Comparison of ENCODE assay signal across 11 mouse cellular contexts in genomic region chr9:115314556-115314955, GRCm38 (mm10). TPM values are rescaled to one million over a fixed set of nuclear protein-coding genes. Genes with fewer than 3 reads are reported as not detected.
A peak's percentile ranks its signal among the peaks of the same experiment; 100 is the strongest.
DNase-seq lines count a peak whose midpoint lies in the region; ATAC-seq lines count a peak whose summit lies in the region.
"Had no signal": no experiment of that assay in that cellular context is flagged by ENCODE, and none has a peak within 500 bp of the region (broad histone marks: within the 10 kb centered on the region; RNA-seq: fewer than 3 reads in every experiment).

No protein-coding gene starts in this region.

- no peak overlapping the region for H3K27ac ChIP-seq in heart, embryonic 15.5 days
- H3K27ac ChIP-seq in forebrain, embryonic 10.5 days, result peak overlapping the region; percentile 54; the same call in 1 of the 2 replicates
- H3K27ac ChIP-seq in limb, embryonic 12.5 days, result no peak overlapping the region

- no peaks in the 10 kb centered on the region for H3K27me3 ChIP-seq in heart, embryonic 15.5 days
- H3K27me3 ChIP-seq in forebrain, embryonic 10.5 days (ENCODE audit: poor library complexity, severe bottlenecking), result no peaks in the 10 kb centered on the region
- no peaks in the 10 kb centered on the region for H3K27me3 ChIP-seq in limb, embryonic 12.5 days
- H3K27me3 ChIP-seq: CH12.LX; megakaryocyte, embryonic 14.5 days had no signal

- H3K9me3 ChIP-seq in heart, embryonic 15.5 days (replicated peaks), result no peaks in the 10 kb centered on the region
- peaks cover 6% of the 10 kb centered on the region; the same call in 1 of the 2 replicates for H3K9me3 ChIP-seq in forebrain, embryonic 10.5 days
- 0 out of 2 replicates have a peak, but pooled peaks cover 8% of the 10 kb centered on the region for H3K9me3 ChIP-seq in limb, embryonic 12.5 days

- H3K4me2 ChIP-seq in heart, embryonic 15.5 days, result peak overlapping the region; percentile 37
- H3K4me2 ChIP-seq in limb, embryonic 12.5 days, result peak overlapping the region; percentile 32

- H3K4me3 ChIP-seq in heart, embryonic 15.5 days, result peak overlapping the region; percentile 20
- peak overlapping the region; percentile 18 for H3K4me3 ChIP-seq in forebrain, embryonic 10.5 days
- H3K4me3 ChIP-seq in limb, embryonic 12.5 days (replicated peaks), result no peak overlapping the region
- H3K4me3 ChIP-seq: megakaryocyte, embryonic 14.5 days had no signal

- intact Hi-C loops in heart, postnatal 36 days (cut with DNase I), result loop anchor here (5.0 kb wide), 1 partner anchor 388 kb away; no protein-coding TSS in a partner anchor
- intact Hi-C loops in left cerebral cortex, postnatal 4 days (cut with DNase I), result loop anchor here (5.0 kb wide), 1 partner anchor 728 kb away; no protein-coding TSS in a partner anchor

- H3K9ac ChIP-seq in heart, embryonic 15.5 days, result no peak overlapping the region
- H3K9ac ChIP-seq in limb, embryonic 12.5 days (replicated peaks), result no peak overlapping the region

- no peaks in the 10 kb centered on the region for H3K36me3 ChIP-seq in heart, embryonic 15.5 days
- no peaks in the 10 kb centered on the region for H3K36me3 ChIP-seq in forebrain, embryonic 10.5 days (replicated peaks)
- no peaks in the 10 kb centered on the region for H3K36me3 ChIP-seq in limb, embryonic 12.5 days

- DNase-seq in heart, postnatal 36 days, result no peak
- peak; percentile 47 for DNase-seq in forebrain, embryonic 10.5 days (ENCODE audit: extremely low spot score, low spot score)
- DNase-seq in neural tube, embryonic 10.5 days (ENCODE audit: extremely low spot score, low spot score), result peak; percentile 43
- DNase-seq in left cerebral cortex, adult 9 months (ENCODE audit: low spot score in 2 of 2), result no peak
- no peak for DNase-seq in left cerebral cortex, postnatal 4 days
- DNase-seq in gastrocnemius, postnatal 25 days, result no peak
- DNase-seq: thymus, adult 18-20 months had no signal

- ATAC-seq in heart, embryonic 15.5 days (replicated peaks; ENCODE audit: insufficient number of reproducible peaks, insufficient read depth, low FRiP score, low read depth), result no peak
- no peak for ATAC-seq in limb, embryonic 12.5 days (ENCODE audit: insufficient number of reproducible peaks, insufficient read depth, low FRiP score, low TSS enrichment, low read depth)

- 0 out of 2 replicates have a peak, but pooled peaks cover 4% of the 10 kb centered on the region for H3K4me1 ChIP-seq in heart, embryonic 15.5 days (replicated peaks)
- H3K4me1 ChIP-seq in forebrain, embryonic 10.5 days, result peaks cover 16% of the 10 kb centered on the region
- H3K4me1 ChIP-seq in limb, embryonic 12.5 days (replicated peaks), result no peaks in the 10 kb centered on the region; the same call in 1 of the 2 replicates

- WGBS in heart, embryonic 15.5 days, result 11% methylated on average over 10 of the region's 10 CpGs
- 14% methylated on average over 10 of the region's 10 CpGs for WGBS in forebrain, embryonic 10.5 days
- WGBS in limb, embryonic 12.5 days, result 11% methylated on average over 10 of the region's 10 CpGs

RNA-seq across cellular contexts. Expression of gene Stt3b, which starts 4.3 kb away (rescaled TPM):
- polyA plus RNA-seq in heart, embryonic 15.5 days (2015; fragmentation: Nextera tagmentation; extraction: Ambion mirVana), result 64.0 and 76.2 TPM in 2 replicates
- total RNA-seq in heart, postnatal 36 days (2021), result 10 to 100 TPM; 55.3 to 57.4 TPM
- polyA plus RNA-seq in forebrain, embryonic 10.5 days (2016; fragmentation: Nextera tagmentation; extraction: Ambion mirVana), result 85.5 and 86.8 TPM in 2 replicates
- 122 and 126 TPM in 2 replicates for polyA plus RNA-seq in limb, embryonic 12.5 days (2016; fragmentation: Nextera tagmentation; extraction: Ambion mirVana)
- 100 to 1,000 TPM; 110 to 112 TPM for total RNA-seq in left cerebral cortex, postnatal 4 days (2021)
- 10 to 100 TPM; 67.5 to 69.2 TPM for total RNA-seq in gastrocnemius, postnatal 25 days (2021)

Comparison
In these comparisons a context has a peak if more than half of its experiments do, and no peak if none do; other contexts are left out.
1. DNase-seq: peak in forebrain, embryonic 10.5 days (single experiment) and neural tube, embryonic 10.5 days (single experiment); none in heart, postnatal 36 days (0 of 2), left cerebral cortex, adult 9 months (0 of 2), left cerebral cortex, postnatal 4 days (single experiment) and gastrocnemius, postnatal 25 days (single experiment).